Mouse (Mus musculus): Measurements from ENCODE around the gene Ube4a. TPM values are rescaled to one million over a fixed set of nuclear protein-coding genes. Genes with fewer than 3 reads are reported as not detected.
A peak's percentile ranks its signal among the peaks of the same experiment; 100 is the strongest.

The Ube4a gene
- polyA plus RNA-seq (2012; rRNA removed): 24.1 and 26.1 TPM in 2 replicates

GRCm38 (mm10) chr9:44965126-44965832 is at the start of gene Ube4a:
Gene Ube4a, minus strand, starts transcription at chr9:44965600.
- TF ChIP-seq POLR2A (IDR thresholded peaks at IDR 0.05; ENCODE audit: extremely low read depth, insufficient read depth, low read length) (peak; percentile 92), CTCF (IDR thresholded peaks at IDR 0.05; ENCODE audit: extremely low read depth, insufficient read depth, low read length) (no peak)

DNA sequence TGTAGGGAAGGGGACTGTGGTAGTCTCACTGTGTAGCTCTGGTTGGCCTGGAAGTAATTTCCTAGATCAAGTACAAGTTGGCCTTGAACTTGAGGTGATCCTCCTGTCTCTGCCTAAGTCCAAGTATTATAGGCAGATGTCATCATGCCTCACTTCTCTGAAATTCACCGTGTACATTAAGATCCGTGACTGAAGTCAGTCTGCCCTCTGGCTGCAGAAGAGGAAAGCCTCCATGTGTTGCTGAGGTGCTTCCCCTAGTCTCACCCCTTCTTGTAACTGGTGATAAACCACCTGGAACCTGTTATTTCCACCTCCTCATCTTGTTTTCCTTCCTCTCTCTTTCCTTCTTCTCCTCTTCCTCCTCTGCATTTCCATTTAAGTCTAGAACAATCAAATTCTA is 49.5 kb upstream of the Ube4a start:
- TF ChIP-seq POLR2A (IDR thresholded peaks at IDR 0.05; ENCODE audit: extremely low read depth, insufficient read depth, low read length) (no peak), CTCF (IDR thresholded peaks at IDR 0.05; ENCODE audit: extremely low read depth, insufficient read depth, low read length) (no peak)

More at GRCm38 (mm10) chr9:44965126-44965832, at the start of gene Ube4a:
- Histone ChIP-seq H3K4me3 (ENCODE audit: insufficient read depth, low read length) (peak within 1 kb of the TSS; percentile 51), H3K4me1 (ENCODE audit: control insufficient read depth, insufficient read depth, low read length) (no peaks in the 10 kb centered on the region), H3K27ac (ENCODE audit: insufficient read depth, low read length) (0 out of 2 replicates have a peak within 1 kb of the TSS, but pooled peaks have one; percentile 12)

GRCm38 (mm10) chr9:45011291-45011690 is 45.9 kb upstream of the Ube4a start:
- no peak for TF ChIP-seq POLR2A (IDR thresholded peaks at IDR 0.05; ENCODE audit: extremely low read depth, insufficient read depth, low read length)
- no peak for TF ChIP-seq CTCF (IDR thresholded peaks at IDR 0.05; ENCODE audit: extremely low read depth, insufficient read depth, low read length)
- no peak overlapping the region for H3K4me3 ChIP-seq (ENCODE audit: insufficient read depth, low read length)
- H3K4me1 ChIP-seq (ENCODE audit: control insufficient read depth, insufficient read depth, low read length): no peaks in the 10 kb centered on the region
- H3K27ac ChIP-seq (ENCODE audit: insufficient read depth, low read length): no peak overlapping the region

More for the DNA sequence above, 49.5 kb upstream of the Ube4a start:
- H3K4me3 ChIP-seq (ENCODE audit: insufficient read depth, low read length): no peak overlapping the region
- no peak overlapping the region for H3K27ac ChIP-seq (ENCODE audit: insufficient read depth, low read length)
- no peaks in the 10 kb centered on the region for H3K4me1 ChIP-seq (ENCODE audit: control insufficient read depth, insufficient read depth, low read length)

GRCm38 (mm10) chr9:45010461-45010860 is 45.1 kb upstream of the Ube4a start:
- H3K4me3 ChIP-seq (ENCODE audit: insufficient read depth, low read length): no peak overlapping the region
- H3K4me1 ChIP-seq (ENCODE audit: control insufficient read depth, insufficient read depth, low read length): no peaks in the 10 kb centered on the region
- TF ChIP-seq POLR2A (IDR thresholded peaks at IDR 0.05; ENCODE audit: extremely low read depth, insufficient read depth, low read length): no peak
- TF ChIP-seq CTCF (IDR thresholded peaks at IDR 0.05; ENCODE audit: extremely low read depth, insufficient read depth, low read length): no peak
- H3K27ac ChIP-seq (ENCODE audit: insufficient read depth, low read length): no peak overlapping the region

DNA sequence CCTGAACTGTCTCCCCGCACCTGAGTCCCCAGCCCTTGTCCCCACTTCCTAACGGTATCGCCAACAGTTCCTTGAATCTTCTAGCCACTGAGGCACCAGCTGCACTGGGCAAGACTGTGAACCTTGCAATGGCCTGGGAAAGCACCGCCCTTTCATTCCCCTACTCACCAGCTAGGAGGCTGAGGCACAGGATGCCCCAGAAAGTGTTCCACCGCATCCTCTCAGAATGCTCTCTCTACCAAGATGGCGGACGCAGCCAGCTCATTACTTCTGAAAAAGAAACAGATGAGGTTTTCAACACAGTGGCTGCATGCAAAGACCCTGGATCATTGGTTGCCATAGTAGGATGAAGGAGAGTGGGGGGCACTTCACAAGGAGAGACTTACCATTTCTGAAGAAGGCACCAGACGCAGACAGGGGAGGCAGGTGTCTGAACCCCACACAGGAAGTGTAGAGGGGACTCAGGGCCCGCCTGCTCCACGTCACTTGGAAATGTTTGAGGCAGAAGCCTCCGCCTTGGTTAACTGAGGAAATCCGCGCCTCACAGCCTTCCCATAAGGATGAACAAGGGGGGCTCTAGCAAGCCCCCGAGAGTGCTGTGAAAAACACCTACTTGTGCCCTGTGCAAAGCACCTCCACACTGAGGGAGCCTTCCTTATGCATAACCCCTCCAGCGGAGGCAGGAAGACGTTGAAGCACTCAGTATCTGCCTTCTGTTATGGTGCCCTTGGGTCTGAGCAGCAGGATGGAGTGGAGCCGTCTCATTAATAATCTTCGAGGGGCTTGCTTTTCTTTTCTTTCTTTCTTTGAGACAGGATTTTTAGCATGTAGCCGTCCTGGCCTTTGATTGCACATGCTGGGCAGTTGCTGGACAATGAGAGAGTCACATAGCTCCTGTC is 44.0 kb upstream of the Ube4a start, which contains the start of gene Cd3e:
Gene Cd3e, minus strand, starts transcription at position 448 of the 899 bp plus-strand sequence.
- no peak for TF ChIP-seq POLR2A (IDR thresholded peaks at IDR 0.05; ENCODE audit: extremely low read depth, insufficient read depth, low read length)
- no peak for TF ChIP-seq CTCF (IDR thresholded peaks at IDR 0.05; ENCODE audit: extremely low read depth, insufficient read depth, low read length)
- H3K27ac ChIP-seq (ENCODE audit: insufficient read depth, low read length): no peak within 1 kb of the TSS
- H3K4me1 ChIP-seq (ENCODE audit: control insufficient read depth, insufficient read depth, low read length): no peaks in the 10 kb centered on the region
- H3K4me3 ChIP-seq (ENCODE audit: insufficient read depth, low read length): no peak within 1 kb of the TSS

DNA sequence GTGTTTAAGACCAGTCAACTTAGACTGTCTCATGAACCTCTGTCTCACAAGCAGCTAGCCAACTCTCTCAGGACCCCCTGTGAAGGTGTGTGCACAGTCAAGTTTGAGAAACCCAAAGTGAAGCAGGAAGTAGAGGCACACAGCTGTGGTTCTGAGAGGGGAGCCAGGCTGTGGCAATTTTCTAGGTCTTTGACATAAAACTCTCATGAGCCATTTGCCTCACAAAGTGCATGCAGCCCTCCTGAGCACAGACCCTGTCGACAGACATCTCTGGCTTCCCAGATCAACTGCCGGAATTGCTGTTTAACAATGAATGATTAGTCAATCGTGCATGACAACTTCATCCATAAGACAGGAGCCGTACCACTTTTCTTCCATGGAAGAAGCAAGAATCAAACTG is 42.9 kb upstream of the Ube4a start:
- no peaks in the 10 kb centered on the region for H3K4me1 ChIP-seq (ENCODE audit: control insufficient read depth, insufficient read depth, low read length)
- TF ChIP-seq POLR2A (IDR thresholded peaks at IDR 0.05; ENCODE audit: extremely low read depth, insufficient read depth, low read length): no peak
- TF ChIP-seq CTCF (IDR thresholded peaks at IDR 0.05; ENCODE audit: extremely low read depth, insufficient read depth, low read length): no peak
- no peak overlapping the region for H3K27ac ChIP-seq (ENCODE audit: insufficient read depth, low read length)
- no peak overlapping the region for H3K4me3 ChIP-seq (ENCODE audit: insufficient read depth, low read length)

DNA sequence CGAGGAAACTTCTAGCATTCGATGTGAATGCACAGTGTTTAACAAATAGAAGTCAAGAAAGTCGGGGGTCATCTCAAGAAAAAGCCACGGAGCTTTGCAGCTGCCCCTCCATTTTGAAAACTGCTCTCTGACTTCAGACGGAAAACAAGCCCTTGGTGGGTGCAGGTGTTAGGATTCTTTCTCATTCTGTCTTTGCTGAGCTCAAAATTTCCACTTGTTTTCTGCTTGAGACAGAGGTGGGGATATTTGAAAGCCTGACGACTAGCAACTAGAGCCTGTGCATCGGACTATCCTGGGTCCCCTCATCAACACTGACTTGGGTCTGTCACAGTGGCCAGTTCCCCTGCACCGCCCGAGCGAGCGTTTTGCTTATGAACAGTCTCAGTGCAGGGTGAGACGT is 42.0 kb upstream of the Ube4a start:
- no peak for TF ChIP-seq CTCF (IDR thresholded peaks at IDR 0.05; ENCODE audit: extremely low read depth, insufficient read depth, low read length)
- TF ChIP-seq POLR2A (IDR thresholded peaks at IDR 0.05; ENCODE audit: extremely low read depth, insufficient read depth, low read length): no peak
- H3K27ac ChIP-seq (ENCODE audit: insufficient read depth, low read length): no peak overlapping the region
- no peaks in the 10 kb centered on the region for H3K4me1 ChIP-seq (ENCODE audit: control insufficient read depth, insufficient read depth, low read length)
- H3K4me3 ChIP-seq (ENCODE audit: insufficient read depth, low read length): no peak overlapping the region

DNA sequence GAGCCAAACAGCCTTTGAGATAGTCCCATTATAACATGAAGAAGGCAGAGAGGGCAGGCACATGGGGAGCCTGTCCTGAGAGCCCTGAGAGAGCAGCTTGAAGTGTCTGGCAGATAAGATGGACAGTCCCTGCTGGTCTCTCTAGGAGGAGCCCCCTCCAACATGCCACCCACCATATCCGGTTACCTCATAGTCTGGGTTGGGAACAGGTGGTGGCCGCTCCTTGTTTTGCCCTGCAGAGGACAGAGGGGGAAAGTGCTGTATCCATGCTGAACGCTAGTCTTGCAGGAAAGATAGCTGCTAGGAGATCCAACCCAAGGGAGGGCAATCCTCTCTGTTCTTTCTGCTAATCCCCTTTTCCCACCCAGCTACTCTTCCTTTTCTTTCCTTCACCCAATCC is 34.8 kb upstream of the Ube4a start:
- Histone ChIP-seq H3K4me1 (ENCODE audit: control insufficient read depth, insufficient read depth, low read length) (no peaks in the 10 kb centered on the region), H3K27ac (ENCODE audit: insufficient read depth, low read length) (no peak overlapping the region), H3K4me3 (ENCODE audit: insufficient read depth, low read length) (no peak overlapping the region)
- no peak for TF ChIP-seq CTCF (IDR thresholded peaks at IDR 0.05; ENCODE audit: extremely low read depth, insufficient read depth, low read length)
- TF ChIP-seq POLR2A (IDR thresholded peaks at IDR 0.05; ENCODE audit: extremely low read depth, insufficient read depth, low read length): no peak

DNA sequence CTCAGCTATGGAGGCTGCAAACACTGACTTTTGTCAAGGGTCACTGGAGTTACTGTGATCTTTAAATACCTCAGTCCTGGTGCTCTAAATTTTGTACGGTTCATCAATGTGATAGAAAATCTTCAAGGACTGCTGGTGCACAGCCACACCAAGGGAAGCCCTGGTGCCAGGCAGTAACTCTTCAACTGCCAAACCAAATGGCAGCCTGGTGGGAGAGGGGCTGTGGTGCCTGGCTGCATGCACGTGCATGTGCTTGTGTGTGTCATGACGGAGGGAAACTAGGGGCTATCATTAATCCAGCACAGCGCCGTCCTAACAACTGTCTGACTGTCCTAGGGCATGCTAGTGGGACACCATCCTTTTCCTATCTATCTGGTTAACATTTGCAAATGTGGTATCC is 34.4 kb upstream of the Ube4a start:
- Histone ChIP-seq H3K4me3 (ENCODE audit: insufficient read depth, low read length) (no peak overlapping the region), H3K27ac (ENCODE audit: insufficient read depth, low read length) (no peak overlapping the region), H3K4me1 (ENCODE audit: control insufficient read depth, insufficient read depth, low read length) (no peaks in the 10 kb centered on the region)
- no peak for TF ChIP-seq CTCF (IDR thresholded peaks at IDR 0.05; ENCODE audit: extremely low read depth, insufficient read depth, low read length)
- no peak for TF ChIP-seq POLR2A (IDR thresholded peaks at IDR 0.05; ENCODE audit: extremely low read depth, insufficient read depth, low read length)
